Mouse (Mus musculus): Measurements from ENCODE around the gene H2afz.

DNA sequence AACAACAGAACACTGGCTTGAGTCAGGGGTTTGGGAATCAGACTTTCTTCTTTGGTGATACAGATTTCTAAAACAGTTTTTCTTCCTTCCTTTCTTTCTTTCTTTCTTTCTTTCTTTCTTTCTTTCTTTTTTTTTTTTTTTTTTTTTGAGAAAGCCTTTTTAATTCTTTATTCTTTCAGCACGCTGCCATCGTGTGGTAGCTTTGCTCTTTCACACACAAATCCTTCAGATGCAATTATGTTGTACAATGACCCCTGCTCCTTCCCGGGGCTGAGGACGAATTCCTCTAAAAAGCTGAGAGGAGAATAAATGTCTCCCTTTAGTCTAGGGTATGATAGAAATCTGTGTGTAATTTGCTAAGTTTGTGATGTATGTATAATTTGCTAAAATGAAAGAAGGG, 45.6 kb upstream of the H2afz start:
- TF ChIP-seq POLR2A (IDR thresholded peaks at IDR 0.05; ENCODE audit: low read depth, low read length): no peak
- no peak for TF ChIP-seq CTCF (IDR thresholded peaks at IDR 0.05; ENCODE audit: extremely low read depth, insufficient read length, insufficient replicate concordance, low read depth, low read length)
